Mouse (Mus musculus) kidney, adult 10 weeks (tissue): ENCODE data around the gene Dusp21. TPM values are rescaled to one million over a fixed set of nuclear protein-coding genes. Genes with fewer than 3 reads are reported as not detected.

ENCODE experiments used
- polyA plus RNA-seq: library from polyadenylated mRNA; stranded (reverse); fragments of 350-450 nt; fragmentation: Illumina TruSeq; extraction: RNeasy Lipid Tissue Mini Kit (QIAGEN cat#74804); gene quantifications from one replicate; pipeline ENCODE4 v1.2.3, GENCODE M21; 2014; ENCODE audit warnings: low read depth, low replicate concordance

Gene Dusp21
- polyA plus RNA-seq: not detected

DNA sequence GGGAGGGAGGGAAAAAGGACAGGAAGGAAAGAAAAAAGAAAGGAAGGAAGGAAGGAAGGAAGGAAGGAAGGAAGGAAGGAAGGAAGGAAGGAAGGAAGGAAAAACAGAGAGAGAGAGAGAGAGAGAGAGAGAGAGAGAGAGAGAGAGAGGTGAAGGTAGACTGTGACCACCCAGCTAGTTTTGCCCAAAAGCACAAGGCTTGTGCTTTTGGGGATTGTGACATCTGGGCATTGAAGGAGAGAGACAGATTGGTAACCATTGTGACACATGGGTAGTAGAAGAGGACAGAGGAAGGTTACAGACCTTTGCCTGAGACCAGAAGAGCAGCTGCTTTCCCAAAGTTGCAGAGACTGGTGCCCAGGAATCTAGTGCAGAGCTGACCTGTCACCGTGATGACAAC lies at the start of gene Dusp21:
Gene Dusp21 (plus strand): TSS at position 301 of the 400 bp plus-strand sequence.

GRCm38 (mm10) chrX:18162192-18162857 lies 16.7 kb downstream of the Dusp21 start, which contains the start of gene Kdm6a:
Gene Kdm6a (plus strand): TSS chrX:18162575.

Other genes starting within 250 kb of the Dusp21 start
- gene Kdm6a, start 16.7 kb downstream of the Dusp21 start, polyA plus RNA-seq: 87.4 TPM